Mouse (Mus musculus) heart, embryonic 15.5 days (tissue): ENCODE measurements around the gene Prkar1a. TPM values are rescaled to one million over a fixed set of nuclear protein-coding genes. Genes with fewer than 3 reads are reported as not detected.

ENCODE experiments used
- ATAC-seq: fragments of 200-750 bp; cut with Nextera tagmentation; replicated peaks from 2 replicates; pipeline ENCODE4 v1.8.0; 2017; ENCODE audit warnings: low read depth, moderate TSS enrichment; ENCODE audit not compliant: insufficient number of reproducible peaks, insufficient read depth, low FRiP score
- H3K27ac ChIP-seq: fragments of 300-500 bp; sonication (generic); 2 replicates; pipeline ENCODE4 v1.5.1; 2015; ENCODE audit warnings: mild to moderate bottlenecking, inconsistent platforms
- H3K27me3 ChIP-seq: fragments of 300-500 bp; sonication (generic); 2 replicates; pipeline ENCODE4 v1.6.1; 2015; ENCODE audit warnings: inconsistent platforms
- H3K36me3 ChIP-seq: fragments of 300-500 bp; sonication (generic); 2 replicates; pipeline ENCODE4 v1.6.1; 2015; ENCODE audit warnings: mild to moderate bottlenecking, inconsistent platforms
- H3K4me1 ChIP-seq: fragments of 300-500 bp; sonication (generic); replicated peaks from 2 replicates; pipeline ENCODE4 v1.6.1; 2015; ENCODE audit warnings: inconsistent platforms
- H3K4me2 ChIP-seq: fragments of 300-500 bp; sonication (generic); 2 replicates; pipeline ENCODE4 v1.6.1; 2015; ENCODE audit warnings: inconsistent platforms, mild to moderate bottlenecking, moderate library complexity
- H3K4me3 ChIP-seq: fragments of 300-500 bp; sonication (generic); 2 replicates; pipeline ENCODE4 v1.5.1; 2015; ENCODE audit warnings: mild to moderate bottlenecking, inconsistent platforms
- H3K9ac ChIP-seq: fragments of 300-500 bp; sonication (generic); 2 replicates; pipeline ENCODE4 v1.6.1; 2015; ENCODE audit warnings: mild to moderate bottlenecking, inconsistent platforms
- H3K9me3 ChIP-seq: fragments of 300-500 bp; sonication (generic); replicated peaks from 2 replicates; pipeline ENCODE4 v1.6.1; 2016; ENCODE audit warnings: inconsistent platforms
- WGBS: fragments of 180-500 bp; shearing (Covaris S2); methylation state at CpG from one replicate; pipeline ENCODE4 v1.1.7; 2015; ENCODE audit warnings: mixed read lengths; 5-methylcytosine and 5-hydroxymethylcytosine counted together
- polyA plus RNA-seq: library from polyadenylated mRNA; unstranded; fragments of >200 nt; fragmentation: Nextera tagmentation; extraction: Ambion mirVana; gene quantifications from 2 replicates; pipeline ENCODE4 v1.2.1, GENCODE M21; 2015

The Prkar1a gene
- polyA plus RNA-seq, 1 experiment from 2014 or later: 426 TPM

- ATAC-seq: no peak
- Histone ChIP-seq H3K4me3 (no peak overlapping the region), H3K4me1 (peaks cover 19% of the 10 kb centered on the region), H3K9me3 (no peaks in the 10 kb centered on the region), H3K4me2 (no peak overlapping the region), H3K36me3 (no peaks in the 10 kb centered on the region), H3K27me3 (no peaks in the 10 kb centered on the region), H3K27ac (no peak overlapping the region), H3K9ac (no peak overlapping the region)
- WGBS: 89% methylated on average over 4 of the region's 4 CpGs
Measured at GRCm38 (mm10) chr11:109708786-109709185, 59.6 kb downstream of the Prkar1a start.

GRCm38 (mm10) chr11:109709501-109709900 is 60.3 kb downstream of the Prkar1a start:
- peaks cover 17% of the 10 kb centered on the region for H3K4me1 ChIP-seq
- ATAC-seq: no peak
- H3K9ac ChIP-seq: no peak overlapping the region
- H3K4me2 ChIP-seq: no peak overlapping the region
- H3K4me3 ChIP-seq: no peak overlapping the region
- no peaks in the 10 kb centered on the region for H3K27me3 ChIP-seq
- 75% methylated on average over 5 of the region's 5 CpGs for WGBS
- H3K36me3 ChIP-seq: no peaks in the 10 kb centered on the region
- no peaks in the 10 kb centered on the region for H3K9me3 ChIP-seq
- H3K27ac ChIP-seq: no peak overlapping the region

GRCm38 (mm10) chr11:109714341-109715247 is 65.4 kb downstream of the Prkar1a start:
- no peak overlapping the region for H3K4me3 ChIP-seq
- H3K27ac ChIP-seq: no peak overlapping the region
- H3K4me1 ChIP-seq: 0 out of 2 replicates have a peak, but pooled peaks cover 5% of the 10 kb centered on the region
- H3K9me3 ChIP-seq: no peaks in the 10 kb centered on the region
- ATAC-seq: no peak
- WGBS: 82% methylated on average over 17 of the region's 17 CpGs
- H3K27me3 ChIP-seq: no peaks in the 10 kb centered on the region
- no peaks in the 10 kb centered on the region for H3K36me3 ChIP-seq
- H3K4me2 ChIP-seq: no peak overlapping the region
- no peak overlapping the region for H3K9ac ChIP-seq

DNA sequence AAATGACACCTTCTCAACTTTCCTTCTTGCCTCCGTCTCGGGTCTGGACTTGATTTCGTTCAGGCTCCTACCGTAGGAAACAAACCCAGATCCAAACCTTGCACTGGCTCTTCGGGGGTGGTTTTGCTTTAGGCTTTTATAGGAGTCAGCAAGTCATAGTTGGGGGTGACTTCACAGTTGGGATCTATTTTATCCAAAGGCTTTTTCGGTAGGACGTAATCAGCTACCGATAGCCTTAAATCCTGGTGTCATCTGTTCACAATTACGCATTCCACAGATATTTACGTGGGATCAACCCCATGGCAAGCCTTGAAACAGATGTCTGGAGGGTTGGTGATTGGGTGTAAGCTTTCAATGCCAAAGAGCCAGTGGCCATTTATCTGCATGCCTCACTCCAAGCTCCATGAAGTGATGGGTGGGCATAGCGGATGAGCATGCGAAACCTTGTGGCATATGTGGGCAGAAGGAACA is 66.1 kb downstream of the Prkar1a start:
- no peaks in the 10 kb centered on the region for H3K36me3 ChIP-seq
- H3K4me2 ChIP-seq: no peak overlapping the region

GRCm38 (mm10) chr11:109716981-109717380 is 67.8 kb downstream of the Prkar1a start:
- 63% methylated on average over 7 of the region's 7 CpGs for WGBS
- Histone ChIP-seq H3K27ac (no peak overlapping the region), H3K36me3 (no peaks in the 10 kb centered on the region), H3K4me2 (no peak overlapping the region), H3K9ac (no peak overlapping the region), H3K9me3 (no peaks in the 10 kb centered on the region), H3K4me3 (no peak overlapping the region), H3K27me3 (no peaks in the 10 kb centered on the region), H3K4me1 (peaks cover 17% of the 10 kb centered on the region)
- no peak for ATAC-seq

More for the DNA sequence above, 66.1 kb downstream of the Prkar1a start:
- Histone ChIP-seq H3K27ac (no peak overlapping the region), H3K4me1 (0 out of 2 replicates have a peak, but pooled peaks cover 5% of the 10 kb centered on the region), H3K4me3 (no peak overlapping the region), H3K9me3 (no peaks in the 10 kb centered on the region), H3K27me3 (no peaks in the 10 kb centered on the region), H3K9ac (no peak overlapping the region)
- no peak for ATAC-seq
- 80% methylated on average over 12 of the region's 12 CpGs for WGBS

- 75% methylated on average over 5 of the region's 5 CpGs for WGBS
- no peak overlapping the region for H3K4me2 ChIP-seq
- no peak overlapping the region for H3K27ac ChIP-seq
- H3K4me3 ChIP-seq: no peak overlapping the region
- no peak overlapping the region for H3K9ac ChIP-seq
- no peaks in the 10 kb centered on the region for H3K9me3 ChIP-seq
- H3K27me3 ChIP-seq: no peaks in the 10 kb centered on the region
- ATAC-seq: no peak
- no peaks in the 10 kb centered on the region for H3K36me3 ChIP-seq
- peaks cover 22% of the 10 kb centered on the region for H3K4me1 ChIP-seq
Measured at GRCm38 (mm10) chr11:109717448-109717847, 68.2 kb downstream of the Prkar1a start.

- no peak overlapping the region for H3K4me3 ChIP-seq
- ATAC-seq: no peak
- H3K4me2 ChIP-seq: no peak overlapping the region
- no peak overlapping the region for H3K9ac ChIP-seq
- no peaks in the 10 kb centered on the region for H3K27me3 ChIP-seq
- H3K9me3 ChIP-seq: no peaks in the 10 kb centered on the region
- peaks cover 27% of the 10 kb centered on the region for H3K4me1 ChIP-seq
- no peaks in the 10 kb centered on the region for H3K36me3 ChIP-seq
- 84% methylated on average over 15 of the region's 15 CpGs for WGBS
- H3K27ac ChIP-seq: no peak overlapping the region
Measured at GRCm38 (mm10) chr11:109717966-109718895, 69.0 kb downstream of the Prkar1a start.

Other genes with a start within 250 kb of the Prkar1a start
- 0.05 TPM in 1 of 2 replicates, not detected in the other for gene 9930022D16Rik, start 235.5 kb upstream of the Prkar1a start, polyA plus RNA-seq
- gene Amz2, start 223.5 kb upstream of the Prkar1a start, polyA plus RNA-seq: 33.0 and 36.2 TPM in 2 replicates
- gene Arsg, start 176.0 kb upstream of the Prkar1a start, polyA plus RNA-seq: 2.7 and 3.6 TPM in 2 replicates
- gene Slc16a6, start 175.8 kb upstream of the Prkar1a start, polyA plus RNA-seq: 6.0 and 7.4 TPM in 2 replicates
- 50.9 and 54.1 TPM in 2 replicates for gene Wipi1, start 37.4 kb upstream of the Prkar1a start, polyA plus RNA-seq
- 3.7 and 4.0 TPM in 2 replicates for gene Fam20a, start 72.9 kb downstream of the Prkar1a start, polyA plus RNA-seq
- not detected in 2 replicates for gene 1700012B07Rik, start 178.6 kb downstream of the Prkar1a start, polyA plus RNA-seq